Mouse (Mus musculus) midbrain, embryonic 11.5 days (tissue): ENCODE results near the gene Shisa3. TPM values are rescaled to one million over a fixed set of nuclear protein-coding genes. Genes with fewer than 3 reads are reported as not detected.
A peak's percentile ranks its signal among the peaks of the same experiment; 100 is the strongest.

Source experiments
- ATAC-seq: fragments of 200-750 bp; cut with Nextera tagmentation; 2 replicates; pipeline ENCODE4 v1.8.0; 2017; ENCODE audit warnings: moderate TSS enrichment, moderate library complexity; ENCODE audit not compliant: low FRiP score
- DNase-seq: peaks from one replicate; pipeline ENCODE4 v3.0.0; 2015; ENCODE audit warnings: low spot score; ENCODE audit errors: missing footprints
- H3K27ac ChIP-seq: fragments of 300-500 bp; sonication (generic); 2 replicates; pipeline ENCODE4 v1.5.1; 2014; ENCODE audit warnings: low read depth, low read length
- H3K27me3 ChIP-seq: fragments of 300-500 bp; sonication (generic); 2 replicates; pipeline ENCODE4 v1.6.1; 2014; ENCODE audit warnings: mild to moderate bottlenecking, low read length, moderate library complexity, mixed read lengths; ENCODE audit not compliant: control insufficient read depth, insufficient read depth
- H3K36me3 ChIP-seq: fragments of 300-500 bp; sonication (generic); 2 replicates; pipeline ENCODE4 v1.6.1; 2014; ENCODE audit warnings: mild to moderate bottlenecking, low read length, moderate library complexity, mixed read lengths; ENCODE audit not compliant: control insufficient read depth, insufficient read depth
- H3K4me1 ChIP-seq: fragments of 300-500 bp; sonication (generic); 2 replicates; pipeline ENCODE4 v1.6.1; 2014; ENCODE audit warnings: low read length; ENCODE audit not compliant: control insufficient read depth, insufficient read depth
- H3K4me2 ChIP-seq: fragments of 300-500 bp; sonication (generic); 2 replicates; pipeline ENCODE4 v1.6.1; 2014; ENCODE audit warnings: mild to moderate bottlenecking, moderate library complexity
- H3K4me3 ChIP-seq: fragments of 300-500 bp; sonication (generic); 2 replicates; pipeline ENCODE4 v1.5.1; 2014; ENCODE audit warnings: low read depth, low read length
- H3K9ac ChIP-seq: fragments of 300-500 bp; sonication (generic); 2 replicates; pipeline ENCODE4 v1.6.1; 2014; ENCODE audit warnings: low read length
- H3K9me3 ChIP-seq: fragments of 300-500 bp; sonication (generic); 2 replicates; pipeline ENCODE4 v1.6.1; 2016; ENCODE audit warnings: low read length; ENCODE audit not compliant: control insufficient read depth
- WGBS: fragments of 180-500 bp; shearing (Covaris S2); extraction: QIAGEN DNeasy Blood & Tissue Kit; methylation state at CpG from one replicate; pipeline ENCODE4 v1.1.7; 2014; 5-methylcytosine and 5-hydroxymethylcytosine counted together
- polyA plus RNA-seq: library from polyadenylated mRNA; unstranded; fragments of >200 nt; fragmentation: Nextera tagmentation; extraction: Ambion mirVana; gene quantifications from 2 replicates; pipeline ENCODE4 v1.2.1, GENCODE M21; 2014

Gene Shisa3
- polyA plus RNA-seq, result 22.5 and 23.1 TPM in 2 replicates

DNA sequence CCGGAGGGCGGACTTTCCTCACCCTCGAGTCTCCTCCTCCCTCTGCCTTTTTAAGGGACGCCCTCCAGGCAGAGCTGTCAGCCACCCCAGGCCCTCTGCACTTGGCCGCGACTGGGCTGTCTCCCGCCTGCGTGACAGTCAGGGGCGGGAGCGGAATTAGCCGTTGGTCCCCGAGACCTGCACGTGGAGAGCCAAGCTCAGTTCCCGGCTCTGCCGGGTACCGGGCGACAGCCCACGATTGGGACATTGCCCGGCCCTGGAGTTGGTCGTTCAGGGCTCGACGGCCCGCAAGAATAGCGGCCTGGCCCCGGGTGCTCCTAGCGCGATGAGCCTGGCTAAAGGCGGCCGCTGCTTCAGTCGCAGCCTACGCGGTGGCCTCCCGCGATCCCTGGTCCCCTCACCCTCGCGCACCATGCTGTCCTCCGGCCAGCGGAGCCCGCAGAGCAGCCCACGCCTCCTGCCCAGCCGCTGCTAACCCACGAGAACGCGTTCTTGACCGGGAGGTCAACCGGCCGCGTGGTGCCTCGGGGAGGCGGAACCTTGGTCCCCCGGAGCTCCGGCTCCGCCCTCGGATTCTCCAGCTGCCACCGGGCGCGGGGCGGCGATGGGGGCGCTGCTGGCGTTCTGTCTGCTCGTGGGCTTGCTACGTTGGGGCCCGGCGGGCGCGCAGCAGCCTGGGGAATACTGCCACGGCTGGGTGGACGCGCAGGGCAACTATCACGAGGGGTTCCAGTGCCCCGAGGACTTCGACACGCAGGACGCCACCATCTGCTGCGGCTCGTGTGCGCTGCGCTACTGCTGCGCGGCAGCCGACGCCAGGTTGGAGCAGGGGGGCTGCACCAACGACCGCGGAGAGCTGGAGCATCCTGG is at the start of gene Shisa3:
Gene Shisa3 (plus strand): TSS at position 79 of the 870 bp plus-strand sequence.
- Histone ChIP-seq H3K4me2 (peak within 1 kb of the TSS; percentile 59), H3K36me3 (no peaks in the 10 kb centered on the region), H3K4me1 (peaks cover 15% of the 10 kb centered on the region), H3K4me3 (peak within 1 kb of the TSS; percentile 52), H3K27ac (peak within 1 kb of the TSS; percentile 40), H3K9me3 (no peaks in the 10 kb centered on the region), H3K27me3 (peaks cover 77% of the 10 kb centered on the region), H3K9ac (peak within 1 kb of the TSS; percentile 68)
- DNase-seq (peak; percentile 97), ATAC-seq (peak; percentile 88)
- WGBS, result under 1% methylated on average over 83 of the region's 86 CpGs

DNA sequence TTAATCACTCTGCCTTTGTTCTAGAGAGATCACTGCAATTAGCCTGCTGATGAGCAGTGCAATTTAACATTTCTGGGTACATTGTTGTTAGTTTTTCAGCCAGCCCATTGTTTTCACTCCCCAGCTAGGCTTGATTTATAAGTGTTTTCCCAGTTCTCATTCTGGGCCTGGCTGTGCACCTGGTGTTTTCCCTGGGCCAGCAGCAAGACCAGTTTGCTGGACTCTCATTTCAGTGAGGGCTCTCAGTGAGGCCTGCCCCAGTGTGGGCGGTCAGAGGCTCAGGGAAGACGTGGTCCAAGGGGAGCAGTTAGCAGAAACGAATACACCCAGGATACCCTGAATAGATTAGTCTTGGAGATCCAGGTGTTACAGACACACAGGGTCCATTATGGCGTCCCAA is 49.0 kb upstream of the Shisa3 start:
- no peak overlapping the region for H3K4me3 ChIP-seq
- H3K27me3 ChIP-seq, result no peaks in the 10 kb centered on the region
- H3K36me3 ChIP-seq, result no peaks in the 10 kb centered on the region
- ATAC-seq, result no peak
- no peaks in the 10 kb centered on the region for H3K4me1 ChIP-seq
- no peak overlapping the region for H3K9ac ChIP-seq
- no peak overlapping the region for H3K4me2 ChIP-seq
- DNase-seq, result peak; percentile 17
- H3K27ac ChIP-seq, result no peak overlapping the region
- WGBS, result 66% methylated on average over 4 of the region's 4 CpGs
- no peaks in the 10 kb centered on the region for H3K9me3 ChIP-seq

- H3K4me1 ChIP-seq, result no peaks in the 10 kb centered on the region
- WGBS, result 81% methylated on average over 3 of the region's 3 CpGs
- no peaks in the 10 kb centered on the region for H3K9me3 ChIP-seq
- DNase-seq, result no peak
- no peak overlapping the region for H3K4me3 ChIP-seq
- no peak overlapping the region for H3K9ac ChIP-seq
- no peaks in the 10 kb centered on the region for H3K36me3 ChIP-seq
- ATAC-seq, result no peak
- H3K27ac ChIP-seq, result no peak overlapping the region
- no peak overlapping the region for H3K4me2 ChIP-seq
- no peaks in the 10 kb centered on the region for H3K27me3 ChIP-seq
Measured at GRCm38 (mm10) chr5:67559063-67559462, 48.6 kb upstream of the Shisa3 start.

DNA sequence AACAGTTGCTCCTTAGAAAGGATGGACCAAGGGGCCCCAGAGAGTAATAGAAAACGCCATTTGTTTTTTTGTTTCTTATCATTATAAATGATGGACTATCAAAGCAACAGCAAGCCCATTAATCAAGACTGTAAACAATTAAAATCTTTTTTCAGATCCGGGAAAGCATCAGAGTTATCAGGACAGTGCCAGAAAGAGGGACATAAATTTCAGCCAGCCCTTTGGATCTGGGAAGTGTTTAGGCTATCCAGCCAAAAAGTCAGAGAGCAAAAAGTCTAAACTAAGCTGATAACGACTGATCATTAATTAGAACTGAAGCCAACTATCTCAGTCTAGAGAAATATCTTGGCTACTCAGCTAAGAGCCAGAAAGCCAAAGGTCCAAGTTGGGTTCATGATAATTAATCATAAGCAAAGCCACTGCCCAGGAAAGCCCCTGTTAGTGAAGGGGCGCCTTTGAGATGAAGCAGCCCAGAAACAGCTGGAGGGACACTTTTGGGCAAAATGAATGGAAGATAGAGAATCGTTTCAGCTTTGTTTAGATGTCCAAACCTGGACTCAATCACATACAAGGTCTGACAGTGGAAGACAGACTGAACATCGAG is 35.0 kb upstream of the Shisa3 start:
- no peak overlapping the region for H3K4me3 ChIP-seq
- H3K27ac ChIP-seq, result no peak overlapping the region
- H3K9me3 ChIP-seq, result no peaks in the 10 kb centered on the region
- no peaks in the 10 kb centered on the region for H3K4me1 ChIP-seq
- no peaks in the 10 kb centered on the region for H3K36me3 ChIP-seq
- no peak overlapping the region for H3K4me2 ChIP-seq
- H3K9ac ChIP-seq, result no peak overlapping the region
- no peaks in the 10 kb centered on the region for H3K27me3 ChIP-seq
- DNase-seq, result no peak
- WGBS, result 87% methylated on average over 6 of the region's 6 CpGs
- ATAC-seq, result no peak

DNA sequence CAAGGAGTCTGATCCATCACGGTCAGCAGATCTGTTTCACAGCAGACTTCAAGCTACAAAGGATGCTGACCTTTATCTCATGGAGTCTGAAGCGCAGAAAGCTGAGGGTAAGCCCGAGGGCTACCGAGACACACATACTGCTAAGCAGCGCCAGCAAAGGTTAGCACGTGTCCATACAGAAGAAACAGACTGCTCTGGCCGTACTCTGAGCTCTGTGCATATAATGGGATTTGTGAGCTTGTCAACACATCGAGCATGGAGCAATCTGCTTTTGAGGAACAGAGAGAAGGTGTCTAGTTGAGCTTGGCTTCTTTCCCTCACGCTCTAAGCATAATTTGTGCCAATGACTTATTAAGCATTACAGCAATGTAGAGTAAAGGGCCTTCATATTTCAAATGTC is 33.6 kb upstream of the Shisa3 start:
- Histone ChIP-seq H3K4me2 (no peak overlapping the region), H3K4me3 (no peak overlapping the region), H3K27ac (no peak overlapping the region), H3K27me3 (no peaks in the 10 kb centered on the region), H3K9me3 (no peaks in the 10 kb centered on the region), H3K36me3 (no peaks in the 10 kb centered on the region), H3K4me1 (no peaks in the 10 kb centered on the region), H3K9ac (no peak overlapping the region)
- WGBS, result 82% methylated on average over 9 of the region's 9 CpGs
- no peak for DNase-seq
- ATAC-seq, result no peak

GRCm38 (mm10) chr5:67575705-67576104 is 32.0 kb upstream of the Shisa3 start:
- WGBS, result 92% methylated on average over 2 of the region's 2 CpGs
- DNase-seq (no peak), ATAC-seq (no peak)
- H3K9ac ChIP-seq, result no peak overlapping the region
- H3K27ac ChIP-seq, result no peak overlapping the region
- no peak overlapping the region for H3K4me2 ChIP-seq
- H3K4me3 ChIP-seq, result no peak overlapping the region
- H3K36me3 ChIP-seq, result no peaks in the 10 kb centered on the region
- H3K9me3 ChIP-seq, result no peaks in the 10 kb centered on the region
- H3K27me3 ChIP-seq, result no peaks in the 10 kb centered on the region
- H3K4me1 ChIP-seq, result no peaks in the 10 kb centered on the region

- H3K9me3 ChIP-seq, result no peaks in the 10 kb centered on the region
- H3K4me1 ChIP-seq, result no peaks in the 10 kb centered on the region
- ATAC-seq, result no peak
- no peak for DNase-seq
- no peak overlapping the region for H3K27ac ChIP-seq
- H3K4me2 ChIP-seq, result no peak overlapping the region
- H3K27me3 ChIP-seq, result no peaks in the 10 kb centered on the region
- no peak overlapping the region for H3K9ac ChIP-seq
- no peak overlapping the region for H3K4me3 ChIP-seq
- WGBS, result 54% methylated on average over 6 of the region's 6 CpGs
- no peaks in the 10 kb centered on the region for H3K36me3 ChIP-seq
Measured at GRCm38 (mm10) chr5:67579725-67580633, 27.7 kb upstream of the Shisa3 start.

- Histone ChIP-seq H3K36me3 (no peaks in the 10 kb centered on the region), H3K4me3 (no peak overlapping the region), H3K4me1 (no peaks in the 10 kb centered on the region), H3K27me3 (no peaks in the 10 kb centered on the region), H3K9ac (no peak overlapping the region), H3K9me3 (no peaks in the 10 kb centered on the region), H3K27ac (no peak overlapping the region), H3K4me2 (no peak overlapping the region)
- ATAC-seq (no peak), DNase-seq (no peak)
- 87% methylated on average over 1 of the region's 1 CpGs for WGBS
Measured at GRCm38 (mm10) chr5:67595070-67595469, 12.6 kb upstream of the Shisa3 start.
